Mouse (Mus musculus) midbrain, embryonic 14.5 days (tissue): ENCODE measurements around the gene Grid1. TPM values are rescaled to one million over a fixed set of nuclear protein-coding genes. Genes with fewer than 3 reads are reported as not detected.

Experiments used
- ATAC-seq: fragments of 200-750 bp; cut with Nextera tagmentation; 2 replicates; pipeline ENCODE4 v1.8.0; 2017; ENCODE audit warnings: moderate number of reproducible peaks, moderate library complexity; ENCODE audit not compliant: low FRiP score, low TSS enrichment
- DNase-seq: peaks from one replicate; pipeline ENCODE4 v3.0.0-alpha.2; 2015
- H3K27ac ChIP-seq: fragments of 300-500 bp; sonication (generic); replicated peaks from 2 replicates; pipeline ENCODE4 v1.5.1; 2014; ENCODE audit warnings: mild to moderate bottlenecking, low read depth, low read length, moderate library complexity
- H3K27me3 ChIP-seq: fragments of 300-500 bp; sonication (generic); 2 replicates; pipeline ENCODE4 v1.6.1; 2014; ENCODE audit warnings: low read length, control low read depth, mixed read lengths; ENCODE audit not compliant: control insufficient read depth, insufficient read depth
- H3K36me3 ChIP-seq: fragments of 300-500 bp; sonication (generic); 2 replicates; pipeline ENCODE4 v1.6.1; 2014; ENCODE audit warnings: low read length, control low read depth; ENCODE audit not compliant: control insufficient read depth, insufficient read depth
- H3K4me1 ChIP-seq: fragments of 300-500 bp; sonication (generic); 2 replicates; pipeline ENCODE4 v1.6.1; 2014; ENCODE audit warnings: mild to moderate bottlenecking, antibody characterized with exemption, low read length, control low read depth; ENCODE audit not compliant: control insufficient read depth, insufficient read depth
- H3K4me2 ChIP-seq: fragments of 300-500 bp; sonication (generic); 2 replicates; pipeline ENCODE4 v1.6.1; 2014; ENCODE audit warnings: mild to moderate bottlenecking, low read length, moderate library complexity
- H3K4me3 ChIP-seq: fragments of 300-500 bp; sonication (generic); replicated peaks from 2 replicates; pipeline ENCODE4 v1.5.1; 2014; ENCODE audit warnings: low read depth, low read length
- H3K9ac ChIP-seq: fragments of 300-500 bp; sonication (generic); replicated peaks from 2 replicates; pipeline ENCODE4 v1.6.1; 2014; ENCODE audit warnings: mild to moderate bottlenecking, low read length, moderate library complexity
- H3K9me3 ChIP-seq: fragments of 300-500 bp; sonication (generic); 2 replicates; pipeline ENCODE4 v1.6.1; 2016; ENCODE audit warnings: low read length, control low read depth, mixed read lengths; ENCODE audit not compliant: control insufficient read depth
- WGBS: fragments of 180-500 bp; shearing (Covaris S2); extraction: QIAGEN DNeasy Blood & Tissue Kit; methylation state at CpG from one replicate; pipeline ENCODE4 v1.1.7; 2014; 5-methylcytosine and 5-hydroxymethylcytosine counted together
- polyA plus RNA-seq: library from polyadenylated mRNA; unstranded; fragments of >200 nt; fragmentation: Nextera tagmentation; extraction: Ambion mirVana; gene quantifications from 2 replicates; pipeline ENCODE4 v1.2.1, GENCODE M21; 2014

The Grid1 gene
- 4.9 and 5.1 TPM in 2 replicates for polyA plus RNA-seq

GRCm38 (mm10) chr14:34819919-34820652, at the start of gene Grid1:
TSS of gene Grid1 (plus strand) at chr14:34820108.
- peak; percentile 78 for DNase-seq
- no peaks in the 10 kb centered on the region for H3K9me3 ChIP-seq
- H3K27ac ChIP-seq, result peak within 1 kb of the TSS; percentile 84
- no peaks in the 10 kb centered on the region for H3K36me3 ChIP-seq
- H3K4me3 ChIP-seq, result peak within 1 kb of the TSS; percentile 69
- H3K27me3 ChIP-seq, result peaks cover 43% of the 10 kb centered on the region
- WGBS, result under 1% methylated on average over 96 of the region's 96 CpGs
- peak within 1 kb of the TSS; percentile 93 for H3K4me2 ChIP-seq
- peak within 1 kb of the TSS; percentile 77 for H3K9ac ChIP-seq
- H3K4me1 ChIP-seq, result peaks cover 26% of the 10 kb centered on the region
- peak; percentile 66 for ATAC-seq

GRCm38 (mm10) chr14:34770467-34770866, 49.4 kb upstream of the Grid1 start:
- ATAC-seq, result no peak
- H3K4me2 ChIP-seq, result no peak overlapping the region

GRCm38 (mm10) chr14:34771601-34772000, 48.3 kb upstream of the Grid1 start:
- WGBS, result 31% methylated on average over 9 of the region's 9 CpGs
- ATAC-seq, result no peak
- Histone ChIP-seq H3K36me3 (no peaks in the 10 kb centered on the region), H3K27me3 (no peaks in the 10 kb centered on the region), H3K4me2 (no peak overlapping the region), H3K4me1 (0 out of 2 replicates have a peak, but pooled peaks cover 3% of the 10 kb centered on the region), H3K27ac (no peak overlapping the region), H3K9ac (no peak overlapping the region), H3K9me3 (no peaks in the 10 kb centered on the region), H3K4me3 (no peak overlapping the region)
- DNase-seq, result no peak

More at GRCm38 (mm10) chr14:34770467-34770866, 49.4 kb upstream of the Grid1 start:
- Histone ChIP-seq H3K9ac (no peak overlapping the region), H3K36me3 (no peaks in the 10 kb centered on the region), H3K27me3 (no peaks in the 10 kb centered on the region), H3K4me1 (0 out of 2 replicates have a peak, but pooled peaks cover 3% of the 10 kb centered on the region), H3K27ac (no peak overlapping the region), H3K4me3 (no peak overlapping the region), H3K9me3 (no peaks in the 10 kb centered on the region)
- 84% methylated on average over 6 of the region's 6 CpGs for WGBS
- DNase-seq, result no peak

GRCm38 (mm10) chr14:34772132-34772531, 47.8 kb upstream of the Grid1 start:
- Histone ChIP-seq H3K4me1 (0 out of 2 replicates have a peak, but pooled peaks cover 3% of the 10 kb centered on the region), H3K9me3 (no peaks in the 10 kb centered on the region), H3K36me3 (no peaks in the 10 kb centered on the region), H3K4me3 (no peak overlapping the region), H3K27ac (no peak overlapping the region), H3K4me2 (no peak overlapping the region), H3K27me3 (no peaks in the 10 kb centered on the region), H3K9ac (no peak overlapping the region)
- no peak for DNase-seq
- WGBS, result 50% methylated on average over 7 of the region's 7 CpGs
- ATAC-seq, result no peak

GRCm38 (mm10) chr14:34773681-34774080, 46.2 kb upstream of the Grid1 start:
- no peak for DNase-seq
- H3K9me3 ChIP-seq, result no peaks in the 10 kb centered on the region
- H3K9ac ChIP-seq, result no peak overlapping the region
- H3K4me3 ChIP-seq, result no peak overlapping the region
- H3K27me3 ChIP-seq, result no peaks in the 10 kb centered on the region
- WGBS, result 88% methylated on average over 3 of the region's 3 CpGs
- H3K27ac ChIP-seq, result no peak overlapping the region
- 0 out of 2 replicates have a peak, but pooled peaks cover 3% of the 10 kb centered on the region for H3K4me1 ChIP-seq
- no peak overlapping the region for H3K4me2 ChIP-seq
- no peak for ATAC-seq
- H3K36me3 ChIP-seq, result no peaks in the 10 kb centered on the region

- Histone ChIP-seq H3K9ac (no peak overlapping the region), H3K4me2 (no peak overlapping the region), H3K4me1 (0 out of 2 replicates have a peak, but pooled peaks cover 1% of the 10 kb centered on the region), H3K27me3 (no peaks in the 10 kb centered on the region), H3K36me3 (no peaks in the 10 kb centered on the region), H3K9me3 (no peaks in the 10 kb centered on the region), H3K4me3 (no peak overlapping the region), H3K27ac (no peak overlapping the region)
- DNase-seq (no peak), ATAC-seq (no peak)
- 84% methylated on average over 6 of the region's 6 CpGs for WGBS
Measured at GRCm38 (mm10) chr14:34774231-34774630, 45.7 kb upstream of the Grid1 start.

- H3K9ac ChIP-seq, result no peak overlapping the region
- no peak overlapping the region for H3K4me2 ChIP-seq
- no peak overlapping the region for H3K27ac ChIP-seq
- no peak for DNase-seq
- no peaks in the 10 kb centered on the region for H3K36me3 ChIP-seq
- no peaks in the 10 kb centered on the region for H3K4me1 ChIP-seq
- H3K4me3 ChIP-seq, result no peak overlapping the region
- WGBS, result 89% methylated on average over 12 of the region's 12 CpGs
- no peak for ATAC-seq
- no peaks in the 10 kb centered on the region for H3K9me3 ChIP-seq
- no peaks in the 10 kb centered on the region for H3K27me3 ChIP-seq
Measured at GRCm38 (mm10) chr14:34776719-34777385, 43.1 kb upstream of the Grid1 start.

- Histone ChIP-seq H3K9me3 (no peaks in the 10 kb centered on the region), H3K36me3 (no peaks in the 10 kb centered on the region), H3K27me3 (no peaks in the 10 kb centered on the region), H3K9ac (no peak overlapping the region), H3K4me3 (no peak overlapping the region), H3K4me1 (no peaks in the 10 kb centered on the region), H3K27ac (no peak overlapping the region), H3K4me2 (no peak overlapping the region)
- 15% methylated on average over 10 of the region's 10 CpGs for WGBS
- DNase-seq (peak; percentile 87), ATAC-seq (peak; percentile 24; the same call in 1 of the 2 replicates)
Measured at GRCm38 (mm10) chr14:34777810-34778209, 42.1 kb upstream of the Grid1 start.
